Mouse (Mus musculus) kidney, embryonic 15.5 days (tissue): Measurements from ENCODE around the gene Cks1brt. TPM values are rescaled to one million over a fixed set of nuclear protein-coding genes. Genes with fewer than 3 reads are reported as not detected.
"Not testable (repeated sequence)": the region's sequence is repeated elsewhere in the genome, so short reads cannot be mapped to it uniquely, and the experiment has no call there.

Experiments
- ATAC-seq: fragments of 200-750 bp; cut with Nextera tagmentation; replicated peaks from 2 replicates; pipeline ENCODE4 v1.8.0; 2017; ENCODE audit warnings: moderate TSS enrichment; ENCODE audit not compliant: low FRiP score
- H3K27ac ChIP-seq: fragments of 300-500 bp; sonication (generic); 2 replicates; pipeline ENCODE4 v1.5.1; 2015; ENCODE audit warnings: mild to moderate bottlenecking, inconsistent platforms
- H3K27me3 ChIP-seq: fragments of 300-500 bp; sonication (generic); 2 replicates; pipeline ENCODE4 v1.6.1; 2015; ENCODE audit warnings: inconsistent platforms
- H3K36me3 ChIP-seq: fragments of 300-500 bp; sonication (generic); 2 replicates; pipeline ENCODE4 v1.6.1; 2015; ENCODE audit warnings: inconsistent platforms
- H3K4me1 ChIP-seq: fragments of 300-500 bp; sonication (generic); 2 replicates; pipeline ENCODE4 v1.6.1; 2015; ENCODE audit warnings: inconsistent platforms
- H3K4me2 ChIP-seq: fragments of 300-500 bp; sonication (generic); 2 replicates; pipeline ENCODE4 v1.6.1; 2015; ENCODE audit warnings: moderate library complexity, mild to moderate bottlenecking, inconsistent platforms
- H3K4me3 ChIP-seq: fragments of 300-500 bp; sonication (generic); replicated peaks from 2 replicates; pipeline ENCODE4 v1.5.1; 2015; ENCODE audit warnings: mild to moderate bottlenecking, inconsistent platforms
- H3K9ac ChIP-seq: fragments of 300-500 bp; sonication (generic); 2 replicates; pipeline ENCODE4 v1.6.1; 2015; ENCODE audit warnings: mild to moderate bottlenecking, inconsistent platforms
- H3K9me3 ChIP-seq: fragments of 300-500 bp; sonication (generic); replicated peaks from 2 replicates; pipeline ENCODE4 v1.6.1; 2016; ENCODE audit warnings: inconsistent platforms
- WGBS: fragments of 180-500 bp; shearing (Covaris S2); methylation state at CpG from one replicate; pipeline ENCODE4 v1.1.7; 2015; ENCODE audit warnings: mixed read lengths; 5-methylcytosine and 5-hydroxymethylcytosine counted together
- polyA plus RNA-seq: library from polyadenylated mRNA; unstranded; fragments of >200 nt; fragmentation: Nextera tagmentation; extraction: Ambion mirVana; gene quantifications from 2 replicates; pipeline ENCODE4 v1.2.1, GENCODE M21; 2015

Gene Cks1brt
- polyA plus RNA-seq, result not detected in 2 replicates

GRCm38 (mm10) chr8:85151624-85152023 lies at the start of gene Cks1brt:
Gene Cks1brt (plus strand): TSS chr8:85151924.
- WGBS, result 87% methylated on average over 3 of the region's 3 CpGs
- Histone ChIP-seq H3K27ac (no peak within 1 kb of the TSS), H3K4me1 (no peaks in the 10 kb centered on the region), H3K4me3 (no peak within 1 kb of the TSS), H3K27me3 (no peaks in the 10 kb centered on the region), H3K9me3 (peaks cover 25% of the 10 kb centered on the region), H3K9ac (no peak within 1 kb of the TSS), H3K36me3 (no peaks in the 10 kb centered on the region), H3K4me2 (no peak within 1 kb of the TSS)
- ATAC-seq, result no peak

DNA sequence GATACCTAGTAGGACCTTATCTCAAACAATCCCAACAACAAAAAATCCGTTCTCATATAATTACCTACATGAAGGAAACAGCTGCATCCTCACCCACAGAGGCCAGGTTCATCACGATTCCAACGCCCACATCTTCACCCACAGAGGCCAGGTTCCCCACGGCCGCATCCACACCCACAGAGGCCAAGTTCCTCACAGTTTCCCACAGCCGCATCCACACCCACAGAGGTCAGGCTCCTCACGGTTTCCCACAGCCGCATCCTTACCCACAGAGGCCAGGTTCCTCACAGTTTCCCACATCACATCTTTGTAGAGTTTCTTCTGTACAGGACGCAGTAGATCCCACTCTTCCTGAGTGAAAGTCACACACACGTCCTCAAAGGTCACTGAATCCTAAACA lies 38.5 kb upstream of the Cks1brt start:
- no peak for ATAC-seq
- Histone ChIP-seq H3K9me3 (no peaks in the 10 kb centered on the region), H3K27ac (no peak overlapping the region), H3K36me3 (peaks cover 43% of the 10 kb centered on the region), H3K4me1 (no peaks in the 10 kb centered on the region), H3K4me3 (no peak overlapping the region), H3K27me3 (no peaks in the 10 kb centered on the region), H3K9ac (no peak overlapping the region), H3K4me2 (no peak overlapping the region)
- 94% methylated on average over 10 of the region's 10 CpGs for WGBS

DNA sequence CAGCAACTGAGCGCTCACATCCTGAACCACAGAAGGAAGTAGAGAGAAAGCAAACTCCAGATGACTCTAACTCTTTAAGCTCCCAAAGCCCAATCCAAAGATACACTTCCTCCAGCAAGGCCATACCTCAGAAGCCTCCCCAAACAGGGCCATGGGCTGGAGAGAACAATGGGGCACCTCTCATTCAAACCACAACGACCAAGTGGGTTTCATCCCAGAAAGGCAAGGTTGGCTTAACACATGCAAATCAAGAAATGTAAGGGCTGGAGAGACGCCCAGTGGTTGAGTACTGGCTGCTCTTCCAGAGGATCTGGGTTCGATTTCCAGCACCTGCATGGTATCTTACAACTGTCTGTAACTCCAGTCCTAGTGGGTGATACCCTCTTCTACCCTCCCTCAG lies 36.2 kb upstream of the Cks1brt start:
- Histone ChIP-seq H3K4me1 (peaks cover 4% of the 10 kb centered on the region; the same call in 1 of the 2 replicates), H3K36me3 (peaks cover 25% of the 10 kb centered on the region), H3K27ac (no peak overlapping the region), H3K4me3 (no peak overlapping the region), H3K27me3 (no peaks in the 10 kb centered on the region), H3K9me3 (no peaks in the 10 kb centered on the region), H3K9ac (no peak overlapping the region), H3K4me2 (no peak overlapping the region)
- WGBS, result 76% methylated on average over 4 of the region's 4 CpGs
- no peak for ATAC-seq

DNA sequence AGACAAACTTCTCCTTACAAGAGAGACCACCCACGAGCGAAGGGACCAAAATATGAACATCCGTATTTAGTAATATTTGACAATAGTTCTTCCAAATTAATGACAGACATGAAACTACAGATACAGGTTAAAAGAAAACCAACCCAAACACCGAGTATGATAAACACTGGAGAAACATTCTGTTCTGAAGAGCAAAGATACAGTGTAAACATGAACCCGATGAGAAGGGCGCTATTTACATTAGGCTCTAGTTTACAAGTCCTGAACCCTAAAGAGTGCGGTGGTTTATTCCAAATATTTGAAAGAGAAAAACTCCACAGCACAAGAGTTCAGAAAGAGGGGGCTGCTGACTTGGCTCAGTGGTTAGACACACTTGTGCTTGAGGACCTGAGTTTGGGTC lies 34.7 kb upstream of the Cks1brt start:
- 91% methylated on average over 7 of the region's 7 CpGs for WGBS

GRCm38 (mm10) chr8:85119052-85119981 lies 32.4 kb upstream of the Cks1brt start:
- peak; percentile 94 for ATAC-seq

More for the DNA sequence above, 34.7 kb upstream of the Cks1brt start:
- H3K4me3 ChIP-seq, result no peak overlapping the region
- no peaks in the 10 kb centered on the region for H3K9me3 ChIP-seq
- peaks cover 4% of the 10 kb centered on the region; the same call in 1 of the 2 replicates for H3K4me1 ChIP-seq
- no peak overlapping the region for H3K4me2 ChIP-seq
- H3K27me3 ChIP-seq, result no peaks in the 10 kb centered on the region
- no peak for ATAC-seq
- H3K9ac ChIP-seq, result no peak overlapping the region
- no peak overlapping the region for H3K27ac ChIP-seq
- peaks cover 11% of the 10 kb centered on the region for H3K36me3 ChIP-seq

DNA sequence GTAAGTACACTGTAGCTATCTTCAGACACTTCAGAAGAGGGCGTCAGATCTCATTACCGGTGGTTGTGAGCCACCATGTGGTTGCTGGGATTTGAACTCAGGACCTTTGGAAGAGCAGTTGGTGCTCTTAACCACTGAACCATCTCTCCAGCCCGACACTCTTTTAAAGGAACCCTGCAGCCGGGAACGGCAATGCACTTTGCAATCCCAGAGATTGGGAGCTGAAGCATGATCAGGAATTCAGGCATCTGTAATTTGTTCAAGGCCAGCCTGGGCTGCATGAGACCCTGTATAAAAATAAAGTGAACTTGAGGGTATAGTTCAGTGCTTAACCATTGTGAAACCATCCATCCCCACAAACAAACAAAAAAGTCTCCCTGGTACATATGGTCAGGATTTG lies 31.5 kb upstream of the Cks1brt start:
- ATAC-seq, H3K9ac ChIP-seq, H3K4me1 ChIP-seq, H3K4me3 ChIP-seq, H3K4me2 ChIP-seq, H3K27ac ChIP-seq, H3K36me3 ChIP-seq, H3K9me3 ChIP-seq, H3K27me3 ChIP-seq: not testable (repeated sequence)
- 80% methylated on average over 5 of the region's 5 CpGs for WGBS

More at GRCm38 (mm10) chr8:85119052-85119981, 32.4 kb upstream of the Cks1brt start:
- peak overlapping the region; percentile 69 for H3K27ac ChIP-seq
- H3K27me3 ChIP-seq, result no peaks in the 10 kb centered on the region
- H3K9ac ChIP-seq, result peak overlapping the region; percentile 74
- 8% methylated on average over 37 of the region's 37 CpGs for WGBS
- peaks cover 4% of the 10 kb centered on the region; the same call in 1 of the 2 replicates for H3K4me1 ChIP-seq
- peak overlapping the region; percentile 89 for H3K4me2 ChIP-seq
- H3K9me3 ChIP-seq, result no peaks in the 10 kb centered on the region
- no peaks in the 10 kb centered on the region for H3K36me3 ChIP-seq
- H3K4me3 ChIP-seq, result peak overlapping the region; percentile 62

DNA sequence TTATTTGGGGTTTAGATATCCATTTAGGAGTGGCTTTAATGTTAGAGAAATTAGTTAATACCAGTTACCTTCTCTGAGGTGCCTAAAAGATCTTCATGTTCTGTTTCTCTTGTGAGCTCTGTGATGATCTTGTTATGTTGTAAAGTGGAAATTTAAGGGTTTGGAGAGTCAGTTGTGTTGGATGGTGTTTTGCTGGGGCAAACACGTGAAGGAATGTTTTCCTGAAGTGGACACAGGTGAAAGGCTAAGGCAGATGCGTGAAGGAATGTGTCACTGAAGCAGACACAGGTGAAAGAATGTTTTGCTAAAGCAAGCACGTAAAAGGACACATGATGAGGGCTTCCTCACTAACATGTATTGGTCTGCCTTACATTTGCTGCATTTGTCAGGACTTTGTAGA lies 28.7 kb upstream of the Cks1brt start, which contains the start of gene Zfp791:
TSS of gene Zfp791 (minus strand) at position 101 of the 400 bp plus-strand sequence.
- H3K36me3 ChIP-seq, result no peaks in the 10 kb centered on the region
- no peak within 1 kb of the TSS for H3K9ac ChIP-seq
- H3K4me3 ChIP-seq, result no peak within 1 kb of the TSS
- peaks cover 4% of the 10 kb centered on the region; the same call in 1 of the 2 replicates for H3K4me1 ChIP-seq
- no peaks in the 10 kb centered on the region for H3K9me3 ChIP-seq
- WGBS, result 74% methylated on average over 3 of the region's 3 CpGs
- no peaks in the 10 kb centered on the region for H3K27me3 ChIP-seq
- ATAC-seq, result no peak
- no peak within 1 kb of the TSS for H3K4me2 ChIP-seq
- no peak within 1 kb of the TSS for H3K27ac ChIP-seq

GRCm38 (mm10) chr8:85123691-85124090 lies 28.0 kb upstream of the Cks1brt start:
- H3K4me3 ChIP-seq, result no peak overlapping the region
- H3K4me2 ChIP-seq, result no peak overlapping the region
- no peaks in the 10 kb centered on the region for H3K27me3 ChIP-seq
- no peak for ATAC-seq
- H3K9me3 ChIP-seq, result no peaks in the 10 kb centered on the region
- peaks cover 4% of the 10 kb centered on the region; the same call in 1 of the 2 replicates for H3K4me1 ChIP-seq
- H3K9ac ChIP-seq, result no peak overlapping the region
- WGBS, result 88% methylated on average over 8 of the region's 8 CpGs
- H3K36me3 ChIP-seq, result no peaks in the 10 kb centered on the region
- H3K27ac ChIP-seq, result no peak overlapping the region

DNA sequence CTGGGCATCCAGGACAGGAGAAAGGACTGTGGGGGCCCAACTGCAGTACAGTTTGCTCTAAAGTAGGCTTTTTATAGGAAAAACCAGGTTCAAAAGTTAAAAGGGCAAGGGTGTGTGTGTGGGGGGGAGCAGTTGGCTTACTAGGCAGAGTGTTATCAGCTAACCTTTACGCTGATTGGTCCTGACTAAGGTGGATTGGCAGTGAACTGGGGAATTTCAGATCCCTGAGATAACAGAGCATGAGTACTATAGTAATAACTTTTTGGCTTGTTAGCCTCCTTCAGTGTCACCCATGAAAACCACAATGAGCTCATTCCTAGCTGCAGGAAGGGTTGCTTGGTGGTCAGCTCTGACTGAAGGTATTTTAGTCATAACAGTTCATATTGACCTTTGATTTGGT lies 19.4 kb upstream of the Cks1brt start:
- H3K27ac ChIP-seq, result no peak overlapping the region
- H3K4me2 ChIP-seq, result no peak overlapping the region
- 80% methylated on average over 1 of the region's 1 CpGs for WGBS
- no peaks in the 10 kb centered on the region for H3K4me1 ChIP-seq
- no peak for ATAC-seq
- H3K9ac ChIP-seq, result no peak overlapping the region
- H3K36me3 ChIP-seq, result no peaks in the 10 kb centered on the region
- H3K27me3 ChIP-seq, result peaks cover 4% of the 10 kb centered on the region; the same call in 1 of the 2 replicates
- no peak overlapping the region for H3K4me3 ChIP-seq
- no peaks in the 10 kb centered on the region for H3K9me3 ChIP-seq

DNA sequence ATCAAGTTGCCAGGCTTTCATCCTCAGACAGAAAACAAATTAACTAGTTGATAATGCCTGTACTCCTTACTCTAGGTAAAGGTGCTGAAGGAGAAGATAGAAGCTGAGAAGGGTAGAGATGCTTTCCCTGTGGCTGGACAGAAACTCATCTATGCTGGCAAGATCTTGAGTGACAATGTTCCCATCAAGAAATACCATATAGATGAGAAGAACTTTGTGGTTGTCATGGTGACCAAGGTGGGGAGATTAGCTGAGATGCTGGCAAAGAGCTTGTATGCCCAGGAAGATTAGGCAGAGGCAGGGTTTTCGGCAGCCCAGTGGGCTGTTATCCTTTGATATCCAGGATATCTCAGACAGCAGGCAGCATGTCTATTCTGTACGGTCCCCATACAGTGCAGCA lies 16.0 kb upstream of the Cks1brt start:
- H3K4me1 ChIP-seq, H3K4me2 ChIP-seq, H3K27ac ChIP-seq, H3K9me3 ChIP-seq, H3K27me3 ChIP-seq, ATAC-seq, H3K9ac ChIP-seq, H3K4me3 ChIP-seq, H3K36me3 ChIP-seq: not testable (repeated sequence)
- 87% methylated on average over 2 of the region's 2 CpGs for WGBS

GRCm38 (mm10) chr8:85142516-85142915 lies 9.2 kb upstream of the Cks1brt start:
- no peak overlapping the region for H3K4me2 ChIP-seq
- 96% methylated on average over 4 of the region's 4 CpGs for WGBS
- no peaks in the 10 kb centered on the region for H3K4me1 ChIP-seq
- H3K36me3 ChIP-seq, result no peaks in the 10 kb centered on the region
- peaks cover 12% of the 10 kb centered on the region for H3K9me3 ChIP-seq
- H3K27me3 ChIP-seq, result no peaks in the 10 kb centered on the region
- ATAC-seq, result no peak
- no peak overlapping the region for H3K4me3 ChIP-seq
- no peak overlapping the region for H3K9ac ChIP-seq
- no peak overlapping the region for H3K27ac ChIP-seq

GRCm38 (mm10) chr8:85171291-85171690 lies 19.6 kb downstream of the Cks1brt start:
- H3K4me2 ChIP-seq, result no peak overlapping the region
- H3K9ac ChIP-seq, result no peak overlapping the region
- 0 out of 2 replicates have a peak, but pooled peaks cover 3% of the 10 kb centered on the region for H3K9me3 ChIP-seq
- H3K36me3 ChIP-seq, result no peaks in the 10 kb centered on the region
- no peak overlapping the region for H3K4me3 ChIP-seq
- no peaks in the 10 kb centered on the region for H3K4me1 ChIP-seq
- H3K27me3 ChIP-seq, result no peaks in the 10 kb centered on the region
- no peak for ATAC-seq
- 25% methylated on average over 14 of the region's 14 CpGs for WGBS
- no peak overlapping the region for H3K27ac ChIP-seq
